Mouse (Mus musculus): ENCODE data around the gene Pde4b. TPM values are rescaled to one million over a fixed set of nuclear protein-coding genes. Genes with fewer than 3 reads are reported as not detected.
A peak's percentile ranks its signal among the peaks of the same experiment; 100 is the strongest.

The Pde4b gene
- polyA plus RNA-seq, 1 experiment from 2014 or later = 49.4 TPM

DNA sequence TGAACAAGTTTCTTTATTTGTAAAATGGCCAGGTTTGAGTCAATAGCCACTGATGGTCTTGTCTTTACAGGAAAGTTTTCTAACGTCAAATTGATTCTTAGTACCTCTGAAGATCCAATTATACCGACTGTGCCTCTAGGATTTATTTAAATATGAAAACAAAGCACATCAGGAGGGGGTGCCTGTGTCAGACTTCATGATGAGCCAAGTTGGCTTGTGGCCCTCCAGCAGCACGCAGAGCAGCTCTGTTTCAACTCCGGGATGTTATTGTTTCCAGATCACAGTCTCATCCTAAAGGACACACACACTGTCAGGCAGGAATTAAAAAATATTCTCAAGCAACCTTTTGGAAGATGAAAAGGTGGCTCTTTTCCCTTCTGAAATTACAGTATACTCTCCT, 326.5 kb downstream of the Pde4b start:
- Histone ChIP-seq H3K9ac (replicated peaks; ENCODE audit: low read length) (no peak overlapping the region), H3K4me1 (ENCODE audit: control insufficient read depth, insufficient read depth, low read length) (peaks cover 9% of the 10 kb centered on the region), H3K4me2 (ENCODE audit: low read length) (no peak overlapping the region), H3K27ac (replicated peaks; ENCODE audit: low read depth, low read length) (no peak overlapping the region), H3K4me3 (replicated peaks; ENCODE audit: low read depth, low read length) (no peak overlapping the region), H3K9me3 (ENCODE audit: control insufficient read depth, low read length) (no peaks in the 10 kb centered on the region), H3K36me3 (ENCODE audit: control insufficient read depth, insufficient read depth, low read length) (no peaks in the 10 kb centered on the region), H3K27me3 (ENCODE audit: control insufficient read depth, insufficient read depth, low read length) (no peaks in the 10 kb centered on the region)
- DNase-seq (peak; percentile 56), ATAC-seq (ENCODE audit: low FRiP score, low TSS enrichment) (no peak)
- WGBS = 14% methylated on average over 4 of the region's 4 CpGs

DNA sequence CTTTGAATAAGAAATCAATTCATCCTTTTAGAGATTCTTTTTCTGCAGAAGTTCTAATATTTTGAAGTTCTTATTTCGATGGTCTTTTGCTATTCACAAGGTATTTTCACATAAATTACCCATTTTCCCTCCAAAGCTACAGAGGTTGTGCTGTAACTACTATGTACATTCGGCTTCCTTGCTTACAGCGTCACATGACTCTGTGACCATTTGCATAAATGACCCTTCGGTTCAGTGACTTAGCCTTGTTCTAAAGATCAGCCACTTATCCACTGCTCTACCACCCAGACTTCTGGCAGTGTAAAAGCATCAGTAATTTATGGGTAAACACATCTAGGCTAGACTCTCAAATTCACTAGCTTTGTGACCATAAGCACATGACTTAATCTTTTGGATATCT, 327.3 kb downstream of the Pde4b start:
- H3K36me3 ChIP-seq (ENCODE audit: control insufficient read depth, insufficient read depth, low read length) = no peaks in the 10 kb centered on the region
- WGBS = 81% methylated on average over 4 of the region's 4 CpGs
- no peak for ATAC-seq (ENCODE audit: low FRiP score, low TSS enrichment)
- peaks cover 6% of the 10 kb centered on the region; the same call in 1 of the 2 replicates for H3K4me1 ChIP-seq (ENCODE audit: control insufficient read depth, insufficient read depth, low read length)
- no peak for DNase-seq
- H3K4me2 ChIP-seq (ENCODE audit: low read length) = no peak overlapping the region
- H3K27ac ChIP-seq (replicated peaks; ENCODE audit: low read depth, low read length) = no peak overlapping the region
- no peaks in the 10 kb centered on the region for H3K27me3 ChIP-seq (ENCODE audit: control insufficient read depth, insufficient read depth, low read length)
- no peak overlapping the region for H3K4me3 ChIP-seq (replicated peaks; ENCODE audit: low read depth, low read length)
- no peak overlapping the region for H3K9ac ChIP-seq (replicated peaks; ENCODE audit: low read length)
- H3K9me3 ChIP-seq (ENCODE audit: control insufficient read depth, low read length) = no peaks in the 10 kb centered on the region

DNA sequence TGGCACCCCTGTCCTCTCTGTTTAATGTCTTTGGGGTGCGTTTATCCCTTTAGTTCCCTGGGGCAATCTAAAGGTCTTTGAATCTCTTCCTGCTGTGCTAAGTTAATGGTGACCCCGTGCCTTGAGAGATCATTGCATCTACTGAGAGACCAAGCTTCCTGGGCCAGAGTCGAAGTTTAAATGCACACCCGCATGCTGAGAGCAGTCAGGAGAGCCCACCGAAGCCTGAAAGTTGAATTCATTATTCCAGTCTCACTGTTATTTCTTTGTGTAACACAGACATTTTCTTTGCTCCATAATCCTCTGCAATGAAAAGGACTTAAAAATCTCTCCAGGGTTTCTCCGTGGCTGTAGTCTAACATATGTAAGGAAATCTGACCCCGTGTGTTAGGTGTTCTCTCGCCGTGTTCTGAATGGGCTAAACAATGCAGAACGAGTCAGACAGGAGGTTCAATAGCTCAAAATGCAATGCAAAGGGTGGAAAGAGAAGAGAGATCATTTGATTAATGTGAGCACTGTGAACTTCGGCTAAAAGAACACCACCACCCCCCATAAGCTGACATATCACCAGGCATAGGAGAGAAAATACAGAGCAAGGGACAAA, 333.6 kb downstream of the Pde4b start:
- peak overlapping the region; percentile 51 for H3K9ac ChIP-seq (replicated peaks; ENCODE audit: low read length)
- H3K27ac ChIP-seq (replicated peaks; ENCODE audit: low read depth, low read length) = peak overlapping the region; percentile 72
- H3K4me2 ChIP-seq (ENCODE audit: low read length) = peak overlapping the region; percentile 70
- H3K27me3 ChIP-seq (ENCODE audit: control insufficient read depth, insufficient read depth, low read length) = no peaks in the 10 kb centered on the region
- peaks cover 12% of the 10 kb centered on the region for H3K4me1 ChIP-seq (ENCODE audit: control insufficient read depth, insufficient read depth, low read length)
- H3K36me3 ChIP-seq (ENCODE audit: control insufficient read depth, insufficient read depth, low read length) = no peaks in the 10 kb centered on the region
- 3% methylated on average over 11 of the region's 11 CpGs for WGBS
- ATAC-seq (ENCODE audit: low FRiP score, low TSS enrichment) (peak; percentile 27; the same call in 1 of the 2 replicates), DNase-seq (peak; percentile 59)
- H3K4me3 ChIP-seq (replicated peaks; ENCODE audit: low read depth, low read length) = peak overlapping the region; percentile 39
- no peaks in the 10 kb centered on the region for H3K9me3 ChIP-seq (ENCODE audit: control insufficient read depth, low read length)

DNA sequence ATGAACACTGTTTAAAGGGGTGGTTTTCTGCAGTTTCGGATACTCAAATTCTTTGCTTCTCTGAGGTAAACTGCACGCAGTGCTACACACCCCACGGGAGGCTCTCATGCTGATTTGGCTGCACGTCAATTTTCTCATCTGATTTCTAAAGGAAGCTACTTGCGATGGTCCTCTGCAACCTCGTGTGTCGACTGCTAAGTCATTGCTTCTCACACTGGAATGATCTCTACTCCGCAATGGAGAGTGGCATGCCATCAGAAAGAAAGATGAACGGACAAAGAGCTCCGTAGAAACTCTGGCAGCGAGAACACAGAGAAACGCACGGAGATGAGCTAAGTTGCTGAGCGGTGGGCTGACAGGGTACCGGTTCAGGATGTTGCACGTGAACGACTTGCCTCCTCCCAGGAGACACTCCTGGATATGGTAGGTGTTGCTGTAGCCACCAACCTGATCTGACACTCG, 334.1 kb downstream of the Pde4b start:
- peak overlapping the region; percentile 51 for H3K9ac ChIP-seq (replicated peaks; ENCODE audit: low read length)
- peaks cover 12% of the 10 kb centered on the region for H3K4me1 ChIP-seq (ENCODE audit: control insufficient read depth, insufficient read depth, low read length)
- peak overlapping the region; percentile 72 for H3K27ac ChIP-seq (replicated peaks; ENCODE audit: low read depth, low read length)
- H3K36me3 ChIP-seq (ENCODE audit: control insufficient read depth, insufficient read depth, low read length) = no peaks in the 10 kb centered on the region
- peak overlapping the region; percentile 39 for H3K4me3 ChIP-seq (replicated peaks; ENCODE audit: low read depth, low read length)
- peak overlapping the region; percentile 70 for H3K4me2 ChIP-seq (ENCODE audit: low read length)
- DNase-seq = peak; percentile 72
- no peak; the same call in 1 of the 2 replicates for ATAC-seq (ENCODE audit: low FRiP score, low TSS enrichment)
- no peaks in the 10 kb centered on the region for H3K9me3 ChIP-seq (ENCODE audit: control insufficient read depth, low read length)
- 10% methylated on average over 18 of the region's 18 CpGs for WGBS
- no peaks in the 10 kb centered on the region for H3K27me3 ChIP-seq (ENCODE audit: control insufficient read depth, insufficient read depth, low read length)

DNA sequence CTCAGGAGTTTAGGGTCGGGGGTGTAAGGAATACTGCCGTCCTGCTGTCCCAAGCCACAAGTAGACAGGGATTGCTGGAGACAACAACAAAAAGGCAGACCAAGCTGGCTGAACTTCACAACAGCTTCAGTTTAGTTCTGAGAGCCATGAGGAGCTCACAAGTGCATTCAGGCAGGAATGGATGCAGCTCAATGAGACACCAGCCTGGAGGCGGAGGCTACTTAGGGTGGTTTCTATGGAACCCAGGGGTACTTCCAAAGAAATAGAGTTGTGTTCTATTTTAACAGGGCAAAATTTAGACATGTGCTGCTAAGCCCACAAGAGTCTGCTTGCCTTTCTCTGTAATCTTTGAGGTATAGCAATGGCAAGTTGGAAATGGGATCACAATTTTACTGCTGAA, 336.8 kb downstream of the Pde4b start:
- no peak for ATAC-seq (ENCODE audit: low FRiP score, low TSS enrichment)
- no peak overlapping the region for H3K27ac ChIP-seq (replicated peaks; ENCODE audit: low read depth, low read length)
- no peaks in the 10 kb centered on the region for H3K36me3 ChIP-seq (ENCODE audit: control insufficient read depth, insufficient read depth, low read length)
- H3K4me3 ChIP-seq (replicated peaks; ENCODE audit: low read depth, low read length) = no peak overlapping the region
- H3K9me3 ChIP-seq (ENCODE audit: control insufficient read depth, low read length) = no peaks in the 10 kb centered on the region
- H3K9ac ChIP-seq (replicated peaks; ENCODE audit: low read length) = no peak overlapping the region
- DNase-seq = no peak
- 75% methylated on average over 3 of the region's 3 CpGs for WGBS
- H3K4me2 ChIP-seq (ENCODE audit: low read length) = no peak overlapping the region
- H3K27me3 ChIP-seq (ENCODE audit: control insufficient read depth, insufficient read depth, low read length) = no peaks in the 10 kb centered on the region
- peaks cover 12% of the 10 kb centered on the region for H3K4me1 ChIP-seq (ENCODE audit: control insufficient read depth, insufficient read depth, low read length)

DNA sequence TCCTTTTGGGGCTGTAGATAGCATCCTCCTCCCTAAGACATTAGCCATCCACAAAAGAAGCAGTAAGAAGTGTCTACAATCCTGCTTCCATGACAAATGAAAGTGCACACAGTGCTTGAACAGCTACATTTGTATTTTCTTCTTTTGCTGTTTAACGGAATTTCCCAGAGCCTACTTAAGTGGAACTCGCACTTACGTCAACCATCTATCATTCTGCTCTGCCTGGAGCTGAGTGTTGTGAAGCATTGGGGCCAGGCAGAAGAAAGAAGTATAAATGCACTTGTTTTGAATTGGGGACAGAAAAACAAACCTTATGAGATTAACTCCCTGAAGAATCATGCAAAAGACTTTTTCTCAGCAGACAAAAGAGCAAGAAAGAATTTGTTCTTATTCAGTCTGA, 338.1 kb downstream of the Pde4b start:
- 68% methylated on average over 3 of the region's 3 CpGs for WGBS
- no peak for ATAC-seq (ENCODE audit: low FRiP score, low TSS enrichment)

DNA sequence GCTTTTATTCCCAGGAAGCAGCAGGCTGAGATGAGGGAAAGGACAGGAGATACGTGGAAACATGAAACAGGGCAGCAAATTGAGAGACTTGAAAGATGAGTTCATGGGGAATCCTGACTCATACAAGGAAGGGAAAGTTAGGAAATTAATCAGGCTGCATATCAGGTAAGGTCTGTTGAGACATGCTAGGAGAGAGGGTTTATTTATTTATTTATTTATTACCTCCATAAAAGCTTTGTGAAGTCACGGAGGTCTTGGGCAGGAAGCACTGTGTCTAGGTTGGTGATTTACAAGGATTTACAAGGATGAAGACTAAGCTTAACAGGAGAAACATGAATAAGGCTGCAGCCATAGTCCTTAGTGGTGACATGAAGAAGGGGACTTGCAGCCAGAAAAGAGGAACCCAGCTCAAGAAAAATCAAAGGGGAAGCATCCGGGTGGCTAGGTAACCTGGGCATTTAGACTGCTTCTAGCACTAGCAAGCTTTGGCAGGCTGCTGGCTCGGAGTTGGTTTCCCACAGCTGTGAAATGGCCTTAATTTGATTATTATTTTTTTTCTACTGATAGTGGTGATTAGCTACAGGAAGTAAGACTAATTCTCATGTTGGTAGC, 342.5 kb downstream of the Pde4b start:
- Histone ChIP-seq H3K4me3 (replicated peaks; ENCODE audit: low read depth, low read length) (no peak overlapping the region), H3K27ac (replicated peaks; ENCODE audit: low read depth, low read length) (no peak overlapping the region), H3K27me3 (ENCODE audit: control insufficient read depth, insufficient read depth, low read length) (no peaks in the 10 kb centered on the region), H3K36me3 (ENCODE audit: control insufficient read depth, insufficient read depth, low read length) (no peaks in the 10 kb centered on the region), H3K4me1 (ENCODE audit: control insufficient read depth, insufficient read depth, low read length) (peaks cover 7% of the 10 kb centered on the region; the same call in 1 of the 2 replicates), H3K9me3 (ENCODE audit: control insufficient read depth, low read length) (no peaks in the 10 kb centered on the region), H3K4me2 (ENCODE audit: low read length) (no peak overlapping the region), H3K9ac (replicated peaks; ENCODE audit: low read length) (no peak overlapping the region)
- DNase-seq (no peak), ATAC-seq (ENCODE audit: low FRiP score, low TSS enrichment) (no peak)
- 67% methylated on average over 4 of the region's 4 CpGs for WGBS

More for the DNA sequence above, 338.1 kb downstream of the Pde4b start:
- H3K27me3 ChIP-seq (ENCODE audit: control insufficient read depth, insufficient read depth, low read length) = no peaks in the 10 kb centered on the region
- no peak overlapping the region for H3K4me2 ChIP-seq (ENCODE audit: low read length)
- DNase-seq = no peak
- no peaks in the 10 kb centered on the region for H3K9me3 ChIP-seq (ENCODE audit: control insufficient read depth, low read length)
- no peak overlapping the region for H3K9ac ChIP-seq (replicated peaks; ENCODE audit: low read length)
- no peak overlapping the region for H3K27ac ChIP-seq (replicated peaks; ENCODE audit: low read depth, low read length)
- H3K4me3 ChIP-seq (replicated peaks; ENCODE audit: low read depth, low read length) = no peak overlapping the region
- peaks cover 12% of the 10 kb centered on the region for H3K4me1 ChIP-seq (ENCODE audit: control insufficient read depth, insufficient read depth, low read length)
- H3K36me3 ChIP-seq (ENCODE audit: control insufficient read depth, insufficient read depth, low read length) = no peaks in the 10 kb centered on the region

DNA sequence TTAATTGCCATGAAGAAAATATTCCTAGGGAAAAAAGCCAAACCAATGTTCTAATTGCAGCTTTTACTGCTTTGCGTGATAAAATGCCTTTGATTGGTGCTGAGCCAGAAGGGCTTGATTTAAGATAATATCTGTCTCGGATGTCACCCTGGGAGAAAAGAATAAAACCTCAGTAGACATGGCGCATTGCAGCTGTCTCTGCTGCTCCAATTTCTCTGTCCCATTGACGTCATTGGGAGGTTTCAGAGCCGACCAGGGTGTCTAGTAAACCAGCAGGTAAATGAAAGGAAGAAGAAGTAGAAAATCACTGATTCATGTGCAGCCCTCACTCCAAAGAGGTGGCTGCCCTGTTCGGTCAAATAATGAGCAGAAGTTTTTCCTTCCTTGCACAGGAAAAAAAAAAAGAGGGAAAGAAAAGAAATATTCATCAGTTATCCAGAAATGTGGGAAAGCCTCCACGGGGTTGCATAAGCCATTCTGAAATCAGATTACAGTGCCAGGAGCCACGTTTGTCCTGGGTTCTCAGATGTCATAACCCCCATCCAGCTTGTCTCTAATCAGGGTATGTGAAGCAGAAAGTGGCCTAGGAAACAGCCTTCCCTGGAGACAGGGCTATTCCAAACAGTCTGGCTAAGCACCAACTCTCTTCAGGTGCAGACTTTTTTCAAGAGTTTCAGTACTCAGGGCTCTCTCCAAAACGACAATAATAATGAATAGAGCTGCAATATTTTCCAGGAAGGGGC, 344.9 kb downstream of the Pde4b start:
- Histone ChIP-seq H3K9me3 (ENCODE audit: control insufficient read depth, low read length) (no peaks in the 10 kb centered on the region), H3K4me3 (replicated peaks; ENCODE audit: low read depth, low read length) (no peak overlapping the region), H3K36me3 (ENCODE audit: control insufficient read depth, insufficient read depth, low read length) (no peaks in the 10 kb centered on the region), H3K4me2 (ENCODE audit: low read length) (no peak overlapping the region), H3K27ac (replicated peaks; ENCODE audit: low read depth, low read length) (peak overlapping the region; percentile 46; the same call in 1 of the 2 replicates), H3K9ac (replicated peaks; ENCODE audit: low read length) (no peak overlapping the region; the same call in 1 of the 2 replicates), H3K27me3 (ENCODE audit: control insufficient read depth, insufficient read depth, low read length) (no peaks in the 10 kb centered on the region), H3K4me1 (ENCODE audit: control insufficient read depth, insufficient read depth, low read length) (peaks cover 7% of the 10 kb centered on the region; the same call in 1 of the 2 replicates)
- ATAC-seq (ENCODE audit: low FRiP score, low TSS enrichment) (no peak), DNase-seq (peak; percentile 40)
- 41% methylated on average over 9 of the region's 9 CpGs for WGBS

All from midbrain, embryonic 14.5 days (tissue).